Mouse (Mus musculus): ENCODE measurements around the gene Stim1. TPM values are rescaled to one million over a fixed set of nuclear protein-coding genes. Genes with fewer than 3 reads are reported as not detected.

Gene Stim1
- total and polyA plus RNA-seq, 3 experiments: 10.2 to 26.6 (median 23.9) TPM

DNA sequence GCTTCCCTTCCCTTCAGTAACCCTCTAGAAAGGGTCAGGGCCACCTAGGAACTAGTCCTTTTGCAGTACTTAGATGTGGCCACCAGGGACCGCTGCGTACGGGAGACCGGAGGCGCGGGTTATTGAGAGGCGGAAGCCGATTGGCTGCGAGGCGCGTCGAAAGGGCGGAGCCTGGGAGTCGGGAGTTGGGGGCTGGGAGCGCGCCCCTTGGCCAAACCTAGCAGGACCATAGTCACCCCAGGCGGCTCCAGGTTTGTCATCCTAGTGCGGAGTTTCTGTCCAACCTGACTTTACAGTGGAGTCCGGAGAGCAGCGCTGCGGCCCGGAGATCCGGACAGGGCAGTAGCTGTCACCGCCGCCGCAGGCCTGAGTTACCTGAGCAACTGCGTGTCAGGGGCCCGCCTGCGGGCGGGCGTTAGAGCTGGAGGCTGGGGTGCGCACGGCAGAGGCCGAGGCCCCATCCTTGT, 460 bp upstream of the Stim1 start:
- Histone ChIP-seq H3K27me3 (replicated peaks) (peaks cover 6% of the 10 kb centered on the region), H3K4me3 (replicated peaks in 1 of 3; ENCODE audit: low read depth in 2 of 3, low read length in 2 of 3, poor library complexity in 1 of 3) (peak overlapping the region; percentile 64 to 83 (median 78)), H3K36me3 (replicated peaks in 1 of 2; ENCODE audit: control insufficient read depth in 1 of 2, insufficient read depth in 1 of 2, low read length in 1 of 2) (peaks cover 0 to 5% of the 10 kb centered on the region in 2 experiments), H3K27ac (ENCODE audit: insufficient read depth, low read depth) (peak overlapping the region; percentile 77), H3K9ac (ENCODE audit: insufficient read depth, low read depth) (peak overlapping the region; percentile 55), H3K4me1 (ENCODE audit: control insufficient read depth in 1 of 2, insufficient read depth in 2 of 2) (peaks cover 0 to 20% of the 10 kb centered on the region in 2 experiments; a peak in 2 of 4 replicates), H3K9me3 (replicated peaks; ENCODE audit: low read length) (no peaks in the 10 kb centered on the region), H3K4me2 (ENCODE audit: insufficient read depth, low read depth, poor library complexity, severe bottlenecking) (peak overlapping the region; percentile 72), H3K79me2 (replicated peaks; ENCODE audit: control insufficient read depth, extremely low read depth, insufficient read depth, poor library complexity, severe bottlenecking) (no peaks in the 10 kb centered on the region)
- dilution Hi-C loops (cut with MboI; ENCODE audit: extremely low pct_ligation_motif_present, extremely low pct_unique_long_range_greater_than_20kb, low sequenced_read_pairs) (no loop called here), in situ Hi-C loops (cut with MboI; ENCODE audit: low pct_ligation_motif_present, low pct_unique_long_range_greater_than_20kb, low sequenced_read_pairs) (loop anchor here (5.0 to 25.0 kb wide), 2 partner anchors 155 to 605 kb away; partner anchors contain the start of gene Clpb)
- no peak for TF ChIP-seq PAX5 (IDR thresholded peaks at IDR 0.05; ENCODE audit: low read length)
- peak; percentile 37; the same call in 1 of the 2 replicates for TF ChIP-seq HCFC1 (IDR thresholded peaks at IDR 0.05; ENCODE audit: low read depth, low read length)
- no peak for TF ChIP-seq USF2 (conservative IDR thresholded peaks at IDR 0.05; ENCODE audit: low read depth, low read length)
- TF ChIP-seq ELF1 (IDR thresholded peaks at IDR 0.05; ENCODE audit: low read depth, low read length): peak; percentile 32; the same call in 1 of the 2 replicates
- TF ChIP-seq JUND (conservative IDR thresholded peaks at IDR 0.05; ENCODE audit: low read depth, low read length): no peak
- TF ChIP-seq SMC3 (IDR thresholded peaks at IDR 0.05; ENCODE audit: low read depth, low read length): peak; percentile 67
- peak; percentile 51 for TF ChIP-seq RAD21 (IDR thresholded peaks at IDR 0.05; ENCODE audit: low read depth, low read length)
- peak; percentile 32; the same call in 1 of the 2 replicates for TF ChIP-seq MXI1 (IDR thresholded peaks at IDR 0.05; ENCODE audit: low read depth, low read length)
- TF ChIP-seq ZC3H11A (IDR thresholded peaks at IDR 0.05; ENCODE audit: low read depth, low read length): no peak
- TF ChIP-seq KAT2A (IDR thresholded peaks at IDR 0.05; ENCODE audit: insufficient replicate concordance, low read length): no peak
- TF ChIP-seq SIN3A (IDR thresholded peaks at IDR 0.05; ENCODE audit: low read length): peak; percentile 45
- no peak for TF ChIP-seq EP300 (IDR thresholded peaks at IDR 0.05; ENCODE audit: low read length)
- peak; percentile 73; the same call in 1 of the 2 replicates for TF ChIP-seq CHD2 (IDR thresholded peaks at IDR 0.05; ENCODE audit: low read length)
- peak; percentile 54; the same call in 1 of the 2 replicates for TF ChIP-seq MAZ (IDR thresholded peaks at IDR 0.05; ENCODE audit: low read depth, low read length)
- no peak; the same call in 1 of the 2 replicates for TF ChIP-seq TCF12 (IDR thresholded peaks at IDR 0.05; ENCODE audit: low read depth, low read length)
- no peak for TF ChIP-seq ETS1 (conservative IDR thresholded peaks at IDR 0.05; ENCODE audit: low read depth, low read length)
- TF ChIP-seq MYC (IDR thresholded peaks at IDR 0.05; ENCODE audit: low read depth, low read length): no peak
- peak; percentile 25 to 79; a peak in 2 of 4 replicates for TF ChIP-seq CTCF (conservative IDR thresholded peaks at IDR 0.05 in 1 of 2, IDR thresholded peaks at IDR 0.05 in 1 of 2; ENCODE audit: low read depth in 2 of 2, low read length in 2 of 2)
- TF ChIP-seq E2F4 (IDR thresholded peaks at IDR 0.05; ENCODE audit: insufficient replicate concordance, low read depth, low read length): no peak
- no peak for TF ChIP-seq USF1 (IDR thresholded peaks at IDR 0.05; ENCODE audit: low read depth, low read length)
- TF ChIP-seq MAFK (IDR thresholded peaks at IDR 0.05; ENCODE audit: insufficient replicate concordance, low read length): no peak
- TF ChIP-seq RCOR1 (conservative IDR thresholded peaks at IDR 0.05; ENCODE audit: low read depth, low read length): no peak
- TF ChIP-seq ZKSCAN1 (IDR thresholded peaks at IDR 0.05; ENCODE audit: borderline replicate concordance, low read depth, low read length): no peak
- no peak for TF ChIP-seq CHD1 (IDR thresholded peaks at IDR 0.05; ENCODE audit: low read depth, low read length)
- no peak; the same call in 1 of the 2 replicates for TF ChIP-seq MEF2A (IDR thresholded peaks at IDR 0.05; ENCODE audit: borderline replicate concordance, low read depth, low read length)
- no peak for TF ChIP-seq ZNF384 (IDR thresholded peaks at IDR 0.05; ENCODE audit: low read depth, low read length)
- TF ChIP-seq NRF1 (IDR thresholded peaks at IDR 0.05; ENCODE audit: low read depth, low read length): peak; percentile 28; the same call in 1 of the 2 replicates
- peak; percentile 3 for TF ChIP-seq POLR2A (IDR thresholded peaks at IDR 0.05; ENCODE audit: low read depth, low read length)
- TF ChIP-seq ZMIZ1 (IDR thresholded peaks at IDR 0.05; ENCODE audit: low read depth, low read length): no peak
- TF ChIP-seq IRF4 (IDR thresholded peaks at IDR 0.05; ENCODE audit: low read depth, low read length): peak; percentile 64; the same call in 1 of the 2 replicates
- TF ChIP-seq JUN (IDR thresholded peaks at IDR 0.05; ENCODE audit: insufficient read depth, low read depth, low read length): no peak
- no peak for TF ChIP-seq TBP (conservative IDR thresholded peaks at IDR 0.05; ENCODE audit: low read depth, low read length)
- TF ChIP-seq UBTF (IDR thresholded peaks at IDR 0.05; ENCODE audit: low read depth, low read length): no peak
- no peak for TF ChIP-seq MAX (IDR thresholded peaks at IDR 0.05; ENCODE audit: low read length)
- no peak for TF ChIP-seq GABPA (IDR thresholded peaks at IDR 0.05; ENCODE audit: insufficient replicate concordance, low read depth, low read length)
- TF ChIP-seq NELFE (IDR thresholded peaks at IDR 0.05; ENCODE audit: low read depth, low read length): 0 out of 2 replicates have a peak, but pooled peaks have one; percentile 8
- TF ChIP-seq POLR2AphosphoS2 (IDR thresholded peaks at IDR 0.05; ENCODE audit: low read depth, low read length): no peak
- no peak for TF ChIP-seq BHLHE40 (IDR thresholded peaks at IDR 0.05; ENCODE audit: low read depth, low read length)
- peak; percentile 93 for DNase-seq (ENCODE audit: extremely low read depth)

Measured in CH12.LX (cell line).